Mouse (Mus musculus) MEL (cell line): ENCODE measurements around the gene Itsn2. TPM values are rescaled to one million over a fixed set of nuclear protein-coding genes. Genes with fewer than 3 reads are reported as not detected.

ENCODE experiments used
- DNase-seq: peaks from one replicate; pipeline ENCODE4 v3.0.0; 2011; ENCODE audit warnings: low read depth, low spot score
- H3K27ac ChIP-seq: 2 replicates; pipeline ENCODE4 v1.5.1; 2012; ENCODE audit warnings: low read depth, mild to moderate bottlenecking, control low read depth, low read length, moderate library complexity; ENCODE audit not compliant: control insufficient read depth
- H3K27me3 ChIP-seq, 2 experiments: fragments of 150-350 bp in 1 of 2; sonication (generic) in 1 of 2; 2 replicates each; pipeline ENCODE4 v1.6.1; 2012; ENCODE audit warnings: low read length in 2 of 2, mild to moderate bottlenecking in 2 of 2, improper control_type of control experiment in 1 of 2, moderate library complexity in 1 of 2; ENCODE audit not compliant: insufficient read depth in 2 of 2, control insufficient read depth in 1 of 2
- H3K36me3 ChIP-seq, 2 experiments: 2 replicates each; pipeline ENCODE4 v1.6.1; 2012 to 2014; ENCODE audit warnings: low read length in 2 of 2, improper control_type of control experiment in 1 of 2, inconsistent platforms in 1 of 2, mild to moderate bottlenecking in 1 of 2; ENCODE audit not compliant: insufficient read depth in 2 of 2, control insufficient read depth in 1 of 2
- H3K4me1 ChIP-seq, 2 experiments: fragments of 150-350 bp in 1 of 2; sonication (generic) in 1 of 2; 2 replicates each; pipeline ENCODE4 v1.6.1; 2012; ENCODE audit warnings: low read length in 2 of 2, improper control_type of control experiment in 1 of 2, mild to moderate bottlenecking in 1 of 2; ENCODE audit not compliant: insufficient read depth in 2 of 2, control insufficient read depth in 1 of 2
- H3K4me3 ChIP-seq, 2 experiments: fragments of 150-350 bp in 1 of 2; sonication (generic) in 1 of 2; 2 replicates each; pipeline ENCODE4 v1.5.1; 2012; ENCODE audit warnings: low read depth in 2 of 2, low read length in 2 of 2, mild to moderate bottlenecking in 2 of 2, moderate library complexity in 2 of 2, control low read depth in 1 of 2, improper control_type of control experiment in 1 of 2; ENCODE audit not compliant: control insufficient read depth in 1 of 2, insufficient read depth in 1 of 2
- H3K79me2 ChIP-seq: 2 replicates; pipeline ENCODE4 v1.6.1; 2012; ENCODE audit warnings: mild to moderate bottlenecking, low read length, moderate library complexity; ENCODE audit not compliant: control insufficient read depth, poor library complexity, insufficient read depth
- H3K9ac ChIP-seq: 2 replicates; pipeline ENCODE4 v1.6.1; 2012; ENCODE audit warnings: low read depth, mild to moderate bottlenecking, control low read depth, low read length, moderate library complexity; ENCODE audit not compliant: control insufficient read depth, poor library complexity, severe bottlenecking
- H3K9me3 ChIP-seq: fragments of 150-350 bp; sonication (generic); replicated peaks from 2 replicates; pipeline ENCODE4 v1.6.1; 2012; ENCODE audit warnings: mild to moderate bottlenecking, low read length, improper control_type of control experiment, moderate library complexity; ENCODE audit not compliant: insufficient read depth
- CHD2 ChIP-seq: IDR thresholded peaks from 2 replicates; pipeline ENCODE4 v1.6.1; 2011; ENCODE audit warnings: low read length, improper control_type of control experiment
- CTCF ChIP-seq, 3 experiments: IDR thresholded peaks in 2 of 3; conservative IDR thresholded peaks in 1 of 3; 2 replicates each; pipeline ENCODE4 v1.5.1; 2011 to 2012; ENCODE audit warnings: low read length in 3 of 3, low read depth in 2 of 3, mild to moderate bottlenecking in 2 of 3, improper control_type of control experiment in 1 of 3, inconsistent platforms in 1 of 3, mixed read lengths in 1 of 3, moderate library complexity in 1 of 3; ENCODE audit not compliant: control insufficient read depth in 1 of 3, insufficient read depth in 1 of 3, poor library complexity in 1 of 3, severe bottlenecking in 1 of 3
- E2F4 ChIP-seq: IDR thresholded peaks from 2 replicates; pipeline ENCODE4 v1.6.1; 2011; ENCODE audit warnings: low read depth, low read length, improper control_type of control experiment, borderline replicate concordance
- EP300 ChIP-seq, 2 experiments: IDR thresholded peaks; 2 replicates each; pipeline ENCODE4 v1.6.1; 2011; ENCODE audit warnings: improper control_type of control experiment in 2 of 2, low read length in 2 of 2, low read depth in 1 of 2, mild to moderate bottlenecking in 1 of 2
- MAZ ChIP-seq: IDR thresholded peaks from 2 replicates; pipeline ENCODE4 v1.6.1; 2012; ENCODE audit warnings: low read depth, mild to moderate bottlenecking, inconsistent platforms, low read length, improper control_type of control experiment
- MEF2A ChIP-seq: IDR thresholded peaks from 2 replicates; pipeline ENCODE4 v1.6.1; 2014; ENCODE audit warnings: low read depth, mild to moderate bottlenecking, inconsistent platforms, low read length, improper control_type of control experiment; ENCODE audit not compliant: poor library complexity, insufficient replicate concordance, severe bottlenecking; ENCODE audit errors: extremely low read depth
- NRF1 ChIP-seq: IDR thresholded peaks from 2 replicates; pipeline ENCODE4 v1.6.1; 2014; ENCODE audit warnings: low read depth, mild to moderate bottlenecking, inconsistent platforms, low read length, improper control_type of control experiment, moderate library complexity; ENCODE audit not compliant: poor library complexity, insufficient read depth, severe bottlenecking
- POLR2AphosphoS2 ChIP-seq: IDR thresholded peaks from 2 replicates; pipeline ENCODE4 v1.6.1; 2011; ENCODE audit warnings: low read length, improper control_type of control experiment
- POLR2AphosphoS5 ChIP-seq: IDR thresholded peaks from 2 replicates; pipeline ENCODE4 v1.6.1; 2012; ENCODE audit warnings: low read depth, borderline replicate concordance, mild to moderate bottlenecking, inconsistent platforms, low read length, moderate library complexity, mixed read lengths
- SMC3 ChIP-seq: IDR thresholded peaks from 2 replicates; pipeline ENCODE4 v1.6.1; 2011; ENCODE audit warnings: low read depth, low read length, improper control_type of control experiment
- TBP ChIP-seq: IDR thresholded peaks from 2 replicates; pipeline ENCODE4 v1.8.0; 2011; ENCODE audit warnings: low read depth, low read length, improper control_type of control experiment
- UBTF ChIP-seq: IDR thresholded peaks from 2 replicates; pipeline ENCODE4 v1.6.1; 2012; ENCODE audit warnings: low read depth, mild to moderate bottlenecking, inconsistent platforms, low read length, improper control_type of control experiment, moderate library complexity, borderline replicate concordance; ENCODE audit not compliant: insufficient read depth
- polyA plus RNA-seq, 2 experiments: library from polyadenylated mRNA; stranded (reverse) in 1 of 2; unstranded in 1 of 2; fragments of >175 nt in 1 of 2; fragments of >200 nt in 1 of 2; gene quantifications; 2 replicates each; pipeline versions ENCODE4 v1.2.1 to v1.2.4; 2012; ENCODE audit warnings: low replicate concordance in 2 of 2, low read depth in 1 of 2; ENCODE audit not compliant: insufficient read length in 2 of 2, insufficient read depth in 1 of 2, missing spikeins in 1 of 2
- total RNA-seq: library from RNA; depleted of rRNA; stranded (reverse); fragments of 300-350 nt; gene quantifications from 2 replicates; pipeline ENCODE4 v1.2.3, GENCODE M21; 2012

Itsn2 gene
- total and polyA plus RNA-seq, 3 experiments: 40.1 to 218 (median 47.5) TPM

DNA sequence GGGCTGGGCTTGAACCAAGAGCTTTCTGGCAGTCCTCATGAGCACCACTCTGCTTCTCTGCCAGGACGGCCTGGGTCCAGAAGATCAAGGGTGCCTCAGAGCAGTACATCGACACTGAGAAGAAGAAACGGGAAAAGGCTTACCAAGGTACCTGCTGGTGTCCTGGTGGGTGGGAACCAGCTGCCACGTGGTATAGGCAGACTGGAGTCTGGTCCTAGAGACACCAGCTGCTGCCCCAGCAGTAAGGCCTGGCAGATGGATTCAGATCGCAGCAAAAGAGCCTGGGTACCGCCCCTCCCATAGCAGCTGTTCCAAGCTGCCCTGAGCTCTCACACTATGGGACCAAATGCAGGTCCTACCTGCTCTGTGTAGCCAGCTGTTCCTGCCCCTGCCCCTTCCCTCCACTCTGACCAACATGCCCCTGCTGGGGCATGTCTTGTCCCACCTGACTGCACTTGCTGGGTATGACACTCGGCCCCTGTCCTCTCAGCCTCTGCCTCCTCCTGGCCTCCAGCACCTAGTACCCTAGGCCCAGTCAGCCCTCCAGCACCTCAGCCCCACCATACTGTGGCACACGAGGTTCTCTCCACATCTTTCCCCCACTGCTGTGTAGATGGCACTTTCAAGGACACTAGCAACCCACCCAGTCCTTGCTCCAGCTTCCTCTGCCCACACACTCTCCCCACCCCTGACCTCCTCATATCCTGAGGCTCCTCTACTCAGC is 116.6 kb downstream of the Itsn2 start:
- Histone ChIP-seq H3K4me1 (no peaks in the 10 kb centered on the region), H3K9ac (no peak overlapping the region), H3K9me3 (no peaks in the 10 kb centered on the region)
- TF ChIP-seq UBTF: no peak
- TF ChIP-seq, all 39 proteins: peak for 0
- H3K27me3 ChIP-seq: no peaks in the 10 kb centered on the region
- H3K36me3 ChIP-seq: peaks cover 0 to 2% of the 10 kb centered on the region in 2 experiments; a peak in 1 of 4 replicates
- no peak overlapping the region for H3K27ac ChIP-seq
- no peaks in the 10 kb centered on the region for H3K79me2 ChIP-seq
- no peak for DNase-seq
- no peak overlapping the region for H3K4me3 ChIP-seq

DNA sequence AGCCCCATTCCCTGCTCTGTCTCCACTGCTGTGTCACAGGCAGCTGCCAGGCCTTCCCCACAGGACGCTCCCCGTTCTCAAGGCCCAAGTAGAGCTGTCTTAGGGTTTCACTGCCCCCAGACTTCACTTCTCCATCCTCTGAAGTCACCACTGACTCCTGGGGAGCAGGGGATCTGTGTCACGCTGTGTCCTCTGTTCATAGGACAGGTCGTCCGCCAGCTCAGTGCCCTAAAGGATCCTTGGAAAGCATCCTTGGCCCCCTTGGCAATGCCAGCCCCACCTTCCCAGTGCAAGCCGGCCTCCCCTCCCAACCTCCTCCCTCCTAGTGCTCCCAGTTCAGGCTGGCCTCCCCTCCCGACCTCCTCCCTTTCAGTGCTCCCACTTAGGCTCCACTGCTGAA is 117.5 kb downstream of the Itsn2 start:
- no peak for TF ChIP-seq NRF1
- no peak for TF ChIP-seq TBP
- TF ChIP-seq E2F4: no peak
- TF ChIP-seq UBTF: no peak
- TF ChIP-seq MEF2A: no peak
- TF ChIP-seq CHD2: no peak
- Histone ChIP-seq H3K79me2 (no peaks in the 10 kb centered on the region), H3K36me3 (peaks cover 0 to 2% of the 10 kb centered on the region in 2 experiments; a peak in 1 of 4 replicates), H3K27ac (no peak overlapping the region), H3K9ac (no peak overlapping the region), H3K4me1 (no peaks in the 10 kb centered on the region), H3K4me3 (no peak overlapping the region), H3K27me3 (no peaks in the 10 kb centered on the region), H3K9me3 (no peaks in the 10 kb centered on the region)
- no peak for DNase-seq

DNA sequence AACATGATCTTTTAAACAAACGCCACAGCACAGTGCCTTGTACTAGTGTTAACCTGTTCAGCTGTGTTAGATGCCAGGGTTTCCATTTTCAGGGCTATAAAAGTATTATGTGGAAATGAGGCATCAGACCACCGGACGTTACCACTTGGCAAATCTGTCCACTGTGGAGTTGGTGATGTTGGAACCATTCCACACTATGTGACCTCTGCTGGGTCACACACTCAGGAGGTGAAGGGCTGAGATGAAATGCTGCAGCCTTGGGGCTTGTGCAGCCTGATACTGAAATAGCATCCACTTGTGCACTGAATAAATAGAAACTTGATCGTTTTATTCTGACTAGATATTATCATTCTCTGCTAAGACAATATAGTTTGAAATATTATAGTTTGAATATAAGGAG is 120.9 kb downstream of the Itsn2 start:
- TF ChIP-seq TBP (no peak), SMC3 (no peak), CTCF (IDR thresholded peaks at IDR 0.05 in 2 of 3, conservative IDR thresholded peaks at IDR 0.05 in 1 of 3; ENCODE audit: control insufficient read depth in 1 of 3, insufficient read depth in 1 of 3, low read depth in 2 of 3, low read length in 3 of 3, poor library complexity in 1 of 3, severe bottlenecking in 1 of 3) (no peak), POLR2AphosphoS5 (no peak), MAZ (no peak), EP300 (IDR thresholded peaks at IDR 0.05; ENCODE audit: low read depth in 1 of 2, low read length in 2 of 2) (no peak), POLR2AphosphoS2 (no peak)
- Histone ChIP-seq H3K9ac (no peak overlapping the region), H3K4me3 (no peak overlapping the region), H3K27ac (no peak overlapping the region), H3K4me1 (peaks cover 8 to 18% of the 10 kb centered on the region in 2 experiments), H3K27me3 (no peaks in the 10 kb centered on the region), H3K9me3 (no peaks in the 10 kb centered on the region), H3K36me3 (peaks cover 2 to 7% of the 10 kb centered on the region in 2 experiments; a peak in 3 of 4 replicates), H3K79me2 (no peaks in the 10 kb centered on the region)
- DNase-seq: no peak
